Mouse (Mus musculus) heart, postnatal 25 days (tissue): ENCODE results near the gene Jup. TPM values are rescaled to one million over a fixed set of nuclear protein-coding genes. Genes with fewer than 3 reads are reported as not detected.
"Not testable (repeated sequence)": the region's sequence is repeated elsewhere in the genome, so short reads cannot be mapped to it uniquely, and the experiment has no call there.

ENCODE experiments used
- DNase-seq: peaks from one replicate; pipeline ENCODE4 v3.0.0; 2022; ENCODE audit warnings: low spot score
- intact Hi-C: fragments of 180-260 bp; cut with DNase I; formaldehyde crosslinking; loops from one replicate; pipeline ENCODE4 v1.15.1; 2025
- microRNA-seq: library from miRNA; unstranded; fragments of <30 nt; microRNA quantifications from one replicate; pipeline ENCODE4 v1.2.0, GENCODE M21; 2022
- total RNA-seq, 2 experiments: library from RNA; stranded (reverse); gene quantifications; 2 replicates each; pipeline ENCODE4 v1.2.3; 2021

Gene Jup
- total RNA-seq, 2 experiments from 2014 or later: 239 to 247 TPM

- no peak for DNase-seq
- intact Hi-C loops: no loop called here
These were observed 72.4 kb downstream of the Jup start for GRCm38 (mm10) chr11:100325062-100325629.

- intact Hi-C loops: no loop called here
- DNase-seq: no peak
These were observed 74.0 kb downstream of the Jup start for GRCm38 (mm10) chr11:100323578-100323977.

GRCm38 (mm10) chr11:100322591-100323258 lies 74.8 kb downstream of the Jup start:
- intact Hi-C loops: no loop called here

GRCm38 (mm10) chr11:100321479-100322305 lies 75.9 kb downstream of the Jup start:
- intact Hi-C loops, DNase-seq: not testable (repeated sequence)

More at GRCm38 (mm10) chr11:100322591-100323258, 74.8 kb downstream of the Jup start:
- no peak for DNase-seq

GRCm38 (mm10) chr11:100320701-100321410 lies 76.7 kb downstream of the Jup start:
- intact Hi-C loops, DNase-seq: not testable (repeated sequence)

- intact Hi-C loops: no loop called here
These were observed 77.4 kb downstream of the Jup start for GRCm38 (mm10) chr11:100320172-100320630.

GRCm38 (mm10) chr11:100319492-100320171 lies 77.9 kb downstream of the Jup start, which contains the start of gene Eif1:
Gene Eif1 (plus strand): TSS chr11:100319885.
- intact Hi-C loops: no loop called here

More at GRCm38 (mm10) chr11:100320172-100320630, 77.4 kb downstream of the Jup start:
- DNase-seq: peak; percentile 96

More at GRCm38 (mm10) chr11:100319492-100320171, 77.9 kb downstream of the Jup start, which contains the start of gene Eif1:
- DNase-seq: peak; percentile 99

Small RNA genes within 50 kb of the gene (microRNA-seq; reads per million reads assigned to microRNA genes)
- gene Gm27374: not detected

Other genes starting within 250 kb of the Jup start
- gene Krt19, start 249.1 kb downstream of the Jup start, total RNA-seq: 10 to 100 TPM in 1 of 2 experiments, 1 to 10 TPM in 1; 9.8 to 16.4 TPM
- gene Krt9, start 204.5 kb downstream of the Jup start, total RNA-seq: not detected
- gene Krt14, start 190.2 kb downstream of the Jup start, total RNA-seq: under 1 TPM; 0.73 to 0.78 TPM
- not detected for gene Krt16, start 148.9 kb downstream of the Jup start, total RNA-seq
- gene Krt17, start 136.7 kb downstream of the Jup start, total RNA-seq: not detected
- gene Krt42, start 127.9 kb downstream of the Jup start, total RNA-seq: not detected
- 1,000 to 10,000 TPM; 1,459 to 1,550 TPM for gene Eif1, start 77.9 kb downstream of the Jup start, total RNA-seq
- gene Gast, start 63.4 kb downstream of the Jup start, total RNA-seq: not detected
- gene Hap1, start 41.6 kb downstream of the Jup start, total RNA-seq: 1 to 10 TPM in 1 of 2 experiments, under 1 TPM in 1; 0.83 to 1.2 TPM
- 10 to 100 TPM; 15.4 to 15.8 TPM for gene P3h4, start 17.1 kb upstream of the Jup start, total RNA-seq
- gene Fkbp10, start 17.9 kb upstream of the Jup start, total RNA-seq: 10 to 100 TPM; 12.2 to 14.4 TPM
- gene Nt5c3b, start 44.0 kb upstream of the Jup start, total RNA-seq: 10 to 100 TPM; 30.2 to 33.3 TPM
- gene Klhl10, start 44.2 kb upstream of the Jup start, total RNA-seq: under 1 TPM; 0.88 to 0.92 TPM
- 1 to 10 TPM; 7.9 to 9.0 TPM for gene Klhl11, start 75.0 kb upstream of the Jup start, total RNA-seq
- gene Acly, start 130.2 kb upstream of the Jup start, total RNA-seq: 10 to 100 TPM; 31.6 to 41.6 TPM
- under 1 TPM; 0.20 to 0.31 TPM for gene Ttc25, start 147.8 kb upstream of the Jup start, total RNA-seq
- 1 to 10 TPM; 5.4 to 7.3 TPM for gene Cnp, start 177.1 kb upstream of the Jup start, total RNA-seq
- gene Nkiras2, start 221.5 kb upstream of the Jup start, total RNA-seq: 10 to 100 TPM; 57.3 to 58.0 TPM
- gene Dnajc7, start 222.4 kb upstream of the Jup start, total RNA-seq: 100 to 1,000 TPM; 121 to 124 TPM